In the genomic region with DNA sequence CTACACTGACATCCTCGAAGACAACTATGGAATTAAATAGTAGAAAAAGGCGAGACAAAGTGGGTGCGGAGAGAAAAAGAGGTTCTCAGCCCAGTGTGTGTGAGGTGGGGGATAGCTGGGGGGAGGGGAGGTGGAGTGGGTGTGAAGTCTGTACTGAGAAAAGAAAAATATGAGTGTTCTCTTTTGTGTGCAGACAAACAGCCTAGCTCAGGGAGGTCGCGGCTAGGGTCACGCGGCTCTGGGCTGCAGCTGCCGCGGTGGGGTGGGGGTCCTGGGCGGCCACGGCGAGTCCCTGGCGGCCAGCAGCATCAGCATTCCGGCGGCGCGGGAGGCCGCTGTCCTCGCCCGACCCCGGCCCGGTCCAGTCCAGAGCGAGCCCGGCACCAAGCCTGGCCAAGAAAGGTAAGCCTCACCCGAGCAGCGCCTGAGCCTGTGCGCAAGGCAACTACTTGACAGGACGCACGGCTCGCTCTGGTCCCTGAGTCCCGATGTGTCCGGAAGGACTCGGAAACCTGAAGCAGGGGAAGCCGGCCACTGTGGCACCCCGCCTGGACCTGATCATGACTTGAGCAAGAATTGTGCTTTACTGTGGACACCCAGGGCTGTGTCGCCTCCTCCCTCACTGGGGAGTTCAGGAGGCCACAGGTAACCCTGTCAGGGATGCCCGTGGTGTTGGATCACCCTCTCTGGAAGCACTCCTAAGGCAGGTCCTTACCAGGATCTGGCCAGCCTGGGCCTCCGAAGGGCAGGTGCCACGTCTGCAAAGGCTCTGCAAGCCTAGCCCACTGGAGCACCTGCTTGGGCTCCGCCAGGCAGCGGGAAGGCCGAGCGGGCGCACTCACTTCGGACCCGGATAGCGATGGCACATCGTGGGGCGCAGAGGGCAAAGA, we compare ENCODE assay signal across 10 mouse cellular contexts.
A peak's percentile ranks its signal among the peaks of the same experiment; 100 is the strongest.
DNase-seq lines count a peak whose midpoint lies in the region; ATAC-seq and TF ChIP-seq lines count a peak whose summit lies in the region.
"Had no signal": no experiment of that assay in that cellular context is flagged by ENCODE, and none has a peak within 500 bp of the region (broad histone marks: within the 10 kb centered on the region; RNA-seq: fewer than 3 reads in every experiment).

No protein-coding gene starts in this region.

- H3K4me1 ChIP-seq in intestine, embryonic 14.5 days (replicated peaks; ENCODE audit: control insufficient read depth, insufficient read depth, low read length), result peaks cover 7% of the 10 kb centered on the region; the same call in 1 of the 2 replicates
- H3K4me1 ChIP-seq in midbrain, postnatal 0 days (ENCODE audit: insufficient read depth, low read length), result no peaks in the 10 kb centered on the region; the same call in 1 of the 2 replicates

- H3K27me3 ChIP-seq in intestine, embryonic 14.5 days (replicated peaks; ENCODE audit: control insufficient read depth, insufficient read depth, low read length), result peaks cover 50% of the 10 kb centered on the region
- peaks cover 52% of the 10 kb centered on the region for H3K27me3 ChIP-seq in midbrain, postnatal 0 days (ENCODE audit: insufficient read depth, low read length)

- peak; percentile 9 for DNase-seq in cerebellum, adult 9-11 months
- no peak for DNase-seq in cerebellum, adult 18-20 months
- DNase-seq in embryo, embryonic 9.5 days (ENCODE audit: extremely low spot score), result peak; percentile 79
- peak; percentile 69 for DNase-seq in intestine, embryonic 14.5 days (ENCODE audit: low spot score)
- DNase-seq in midbrain, postnatal 0 days (ENCODE audit: low spot score), result no peak
- no peak for DNase-seq in adrenal gland, postnatal 4 days (ENCODE audit: low spot score in 2 of 2)
- no peak for DNase-seq in thymus, postnatal 25 days
- DNase-seq: thymus, postnatal 36 days had no signal

- no peak overlapping the region for H3K4me3 ChIP-seq in intestine, embryonic 14.5 days (ENCODE audit: low read depth, low read length)
- H3K4me3 ChIP-seq in midbrain, postnatal 0 days (ENCODE audit: low read depth, low read length), result no peak overlapping the region
- H3K4me3 ChIP-seq: myocyte had no signal

- no peak overlapping the region for H3K27ac ChIP-seq in intestine, embryonic 14.5 days (ENCODE audit: low read depth)
- H3K27ac ChIP-seq in midbrain, postnatal 0 days (ENCODE audit: low read depth, low read length), result no peak overlapping the region

- peak overlapping the region; percentile 37 for H3K4me2 ChIP-seq in intestine, embryonic 14.5 days (ENCODE audit: low read length)
- peak overlapping the region; percentile 25; the same call in 1 of the 2 replicates for H3K4me2 ChIP-seq in midbrain, postnatal 0 days (ENCODE audit: low read depth, low read length, poor library complexity, severe bottlenecking)

- H3K36me3 ChIP-seq in intestine, embryonic 14.5 days (ENCODE audit: control insufficient read depth, insufficient read depth, low read length), result no peaks in the 10 kb centered on the region
- H3K36me3 ChIP-seq in midbrain, postnatal 0 days (ENCODE audit: insufficient read depth, low read length), result no peaks in the 10 kb centered on the region

- H3K9ac ChIP-seq in intestine, embryonic 14.5 days (ENCODE audit: low read length), result no peak overlapping the region
- H3K9ac ChIP-seq in midbrain, postnatal 0 days (replicated peaks; ENCODE audit: low read length, poor library complexity, severe bottlenecking), result no peak overlapping the region

- peak; percentile 33; the same call in 1 of the 2 replicates for ATAC-seq in intestine, embryonic 14.5 days (replicated peaks; ENCODE audit: low FRiP score, low TSS enrichment, low read depth)
- no peak for ATAC-seq in midbrain, postnatal 0 days (ENCODE audit: low FRiP score)
- ATAC-seq in monocyte, adult 5-6 weeks (replicated peaks; ENCODE audit: insufficient number of reproducible peaks, low FRiP score, low TSS enrichment, poor library complexity, severe bottlenecking), result no peak

- 8% methylated on average over 49 of the region's 49 CpGs for WGBS in intestine, embryonic 14.5 days
- WGBS in midbrain, postnatal 0 days, result 3% methylated on average over 44 of the region's 49 CpGs

- TF ChIP-seq CTCF in midbrain, postnatal 0 days (IDR thresholded peaks at IDR 0.05), result no peak

- no peaks in the 10 kb centered on the region for H3K9me3 ChIP-seq in intestine, embryonic 14.5 days (ENCODE audit: control insufficient read depth, low read length)
- H3K9me3 ChIP-seq in midbrain, postnatal 0 days (ENCODE audit: low read length), result no peaks in the 10 kb centered on the region

Comparison
In these comparisons a context has a peak if more than half of its experiments do, and no peak if none do; other contexts are left out.
1. DNase-seq: peak in cerebellum, adult 9-11 months (single experiment), embryo, embryonic 9.5 days (single experiment) and intestine, embryonic 14.5 days (single experiment); none in cerebellum, adult 18-20 months (0 of 2), midbrain, postnatal 0 days (single experiment), adrenal gland, postnatal 4 days (0 of 2) and thymus, postnatal 25 days (single experiment).